Mouse (Mus musculus) brain, embryonic 14.5 days (tissue): ENCODE measurements around the gene Cyp2t4.

Source experiments
- CTCF ChIP-seq: fragments of 200-500 bp; IDR thresholded peaks from 2 replicates; pipeline ENCODE4 v1.5.1; 2012; ENCODE audit warnings: inconsistent platforms, mild to moderate bottlenecking, moderate library complexity, borderline replicate concordance; ENCODE audit not compliant: insufficient read depth, insufficient read length; ENCODE audit errors: extremely low read depth
- POLR2A ChIP-seq: fragments of 200-500 bp; IDR thresholded peaks from 2 replicates; pipeline ENCODE4 v1.6.1; 2012; ENCODE audit warnings: mild to moderate bottlenecking, inconsistent platforms, borderline replicate concordance; ENCODE audit not compliant: poor library complexity, insufficient read depth, insufficient read length, severe bottlenecking; ENCODE audit errors: extremely low read depth

GRCm38 (mm10) chr7:27164112-27164947 is 10.8 kb downstream of the Cyp2t4 start:
- no peak for TF ChIP-seq POLR2A
- TF ChIP-seq CTCF, result no peak
